Mouse (Mus musculus) midbrain, embryonic 16.5 days (tissue): ENCODE results near the gene Raf1. TPM values are rescaled to one million over a fixed set of nuclear protein-coding genes. Genes with fewer than 3 reads are reported as not detected.

Experiments
- ATAC-seq: fragments of 200-750 bp; cut with Nextera tagmentation; 2 replicates; pipeline ENCODE4 v1.8.0; 2017; ENCODE audit warnings: moderate TSS enrichment
- H3K27ac ChIP-seq: fragments of 300-500 bp; sonication (generic); 2 replicates; pipeline ENCODE4 v1.5.1; 2014; ENCODE audit warnings: mild to moderate bottlenecking, low read length, mixed read lengths
- H3K27me3 ChIP-seq: fragments of 300-500 bp; sonication (generic); 2 replicates; pipeline ENCODE4 v1.6.1; 2014; ENCODE audit warnings: low read depth, low read length, mixed read lengths; ENCODE audit not compliant: control insufficient read depth, insufficient read depth
- H3K36me3 ChIP-seq: fragments of 300-500 bp; sonication (generic); 2 replicates; pipeline ENCODE4 v1.6.1; 2014; ENCODE audit warnings: mild to moderate bottlenecking, low read length, moderate library complexity, mixed read lengths; ENCODE audit not compliant: control insufficient read depth, insufficient read depth
- H3K4me1 ChIP-seq: fragments of 300-500 bp; sonication (generic); 2 replicates; pipeline ENCODE4 v1.6.1; 2014; ENCODE audit warnings: mild to moderate bottlenecking, low read length, mixed read lengths; ENCODE audit not compliant: control insufficient read depth, insufficient read depth
- H3K4me2 ChIP-seq: fragments of 300-500 bp; sonication (generic); 2 replicates; pipeline ENCODE4 v1.6.1; 2014; ENCODE audit warnings: mild to moderate bottlenecking, low read length, mixed read lengths
- H3K4me3 ChIP-seq: fragments of 300-500 bp; sonication (generic); 2 replicates; pipeline ENCODE4 v1.5.1; 2014; ENCODE audit warnings: low read depth, mild to moderate bottlenecking, low read length, moderate library complexity, mixed read lengths
- H3K9ac ChIP-seq: fragments of 300-500 bp; sonication (generic); 2 replicates; pipeline ENCODE4 v1.6.1; 2014; ENCODE audit warnings: low read depth, low read length, mixed read lengths
- H3K9me3 ChIP-seq: fragments of 300-500 bp; sonication (generic); replicated peaks from 2 replicates; pipeline ENCODE4 v1.6.1; 2014; ENCODE audit warnings: mild to moderate bottlenecking, low read length, mixed read lengths; ENCODE audit not compliant: control insufficient read depth, poor library complexity, severe bottlenecking
- WGBS: fragments of 180-500 bp; shearing (Covaris S2); extraction: QIAGEN DNeasy Blood & Tissue Kit; methylation state at CpG from one replicate; pipeline ENCODE4 v1.1.7; 2014; 5-methylcytosine and 5-hydroxymethylcytosine counted together
- polyA plus RNA-seq: library from polyadenylated mRNA; unstranded; fragments of >200 nt; fragmentation: Nextera tagmentation; extraction: Ambion mirVana; gene quantifications from 2 replicates; pipeline ENCODE4 v1.2.1, GENCODE M21; 2015

Gene Raf1
- polyA plus RNA-seq, 1 experiment from 2014 or later = 127 TPM

- H3K27ac ChIP-seq = no peak overlapping the region
- H3K4me3 ChIP-seq = no peak overlapping the region
- no peak overlapping the region for H3K4me2 ChIP-seq
- H3K9ac ChIP-seq = no peak overlapping the region
- no peaks in the 10 kb centered on the region for H3K4me1 ChIP-seq
- ATAC-seq = no peak
- H3K27me3 ChIP-seq = no peaks in the 10 kb centered on the region
- H3K9me3 ChIP-seq = no peaks in the 10 kb centered on the region
- 0 out of 2 replicates have a peak, but pooled peaks cover 6% of the 10 kb centered on the region for H3K36me3 ChIP-seq
- WGBS = 92% methylated on average over 5 of the region's 5 CpGs
Observed at GRCm38 (mm10) chr6:115610301-115610700, 66.1 kb downstream of the Raf1 start.

- H3K9me3 ChIP-seq = no peaks in the 10 kb centered on the region
- H3K4me3 ChIP-seq = no peak overlapping the region
- 66% methylated on average over 3 of the region's 3 CpGs for WGBS
- no peaks in the 10 kb centered on the region for H3K27me3 ChIP-seq
- H3K4me1 ChIP-seq = no peaks in the 10 kb centered on the region
- no peak overlapping the region for H3K27ac ChIP-seq
- no peak overlapping the region for H3K4me2 ChIP-seq
- H3K9ac ChIP-seq = no peak overlapping the region
- H3K36me3 ChIP-seq = 0 out of 2 replicates have a peak, but pooled peaks cover 6% of the 10 kb centered on the region
- ATAC-seq = no peak
Observed at GRCm38 (mm10) chr6:115609121-115609520, 67.3 kb downstream of the Raf1 start.

GRCm38 (mm10) chr6:115607429-115607828 is 69.0 kb downstream of the Raf1 start:
- Histone ChIP-seq H3K9ac (no peak overlapping the region), H3K27ac (no peak overlapping the region), H3K9me3 (no peaks in the 10 kb centered on the region), H3K4me1 (peaks cover 7% of the 10 kb centered on the region), H3K4me3 (no peak overlapping the region), H3K4me2 (no peak overlapping the region), H3K36me3 (no peaks in the 10 kb centered on the region), H3K27me3 (no peaks in the 10 kb centered on the region)
- WGBS = 59% methylated on average over 4 of the region's 4 CpGs
- ATAC-seq = no peak

- WGBS = 90% methylated on average over 1 of the region's 1 CpGs
- ATAC-seq = no peak
- Histone ChIP-seq H3K4me1 (peaks cover 8% of the 10 kb centered on the region), H3K4me2 (no peak overlapping the region), H3K9ac (no peak overlapping the region), H3K9me3 (no peaks in the 10 kb centered on the region), H3K36me3 (no peaks in the 10 kb centered on the region), H3K27me3 (no peaks in the 10 kb centered on the region), H3K4me3 (no peak overlapping the region), H3K27ac (no peak overlapping the region)
Observed at GRCm38 (mm10) chr6:115606461-115606860, 70.0 kb downstream of the Raf1 start.

GRCm38 (mm10) chr6:115601715-115602523 is 74.5 kb downstream of the Raf1 start, which contains the start of gene Mkrn2:
Mkrn2 (plus strand) TSS chr6:115601902.
- no peaks in the 10 kb centered on the region for H3K27me3 ChIP-seq
- peaks cover 8% of the 10 kb centered on the region for H3K4me1 ChIP-seq
- under 1% methylated on average over 56 of the region's 61 CpGs for WGBS
- ATAC-seq = peak; percentile 93
- peak within 1 kb of the TSS; percentile 91 for H3K4me3 ChIP-seq
- peak within 1 kb of the TSS; percentile 82 for H3K27ac ChIP-seq
- H3K4me2 ChIP-seq = peak within 1 kb of the TSS; percentile 87
- H3K36me3 ChIP-seq = no peaks in the 10 kb centered on the region
- H3K9me3 ChIP-seq = no peaks in the 10 kb centered on the region
- peak within 1 kb of the TSS; percentile 92 for H3K9ac ChIP-seq

GRCm38 (mm10) chr6:115601322-115601714 is 75.1 kb downstream of the Raf1 start:
- ATAC-seq = peak; percentile 21; the same call in 1 of the 2 replicates
- Histone ChIP-seq H3K4me1 (peaks cover 8% of the 10 kb centered on the region), H3K4me2 (peak overlapping the region; percentile 87), H3K36me3 (no peaks in the 10 kb centered on the region), H3K27me3 (no peaks in the 10 kb centered on the region), H3K9me3 (no peaks in the 10 kb centered on the region), H3K9ac (no peak overlapping the region), H3K4me3 (peak overlapping the region; percentile 91), H3K27ac (no peak overlapping the region)
- whole genome bisulfite sequencing = 75% methylated on average over 4 of the region's 4 CpGs

GRCm38 (mm10) chr6:115595667-115596066 is 80.8 kb downstream of the Raf1 start:
- no peak overlapping the region for H3K4me3 ChIP-seq
- no peaks in the 10 kb centered on the region for H3K27me3 ChIP-seq
- no peaks in the 10 kb centered on the region for H3K4me1 ChIP-seq
- H3K9ac ChIP-seq = no peak overlapping the region
- no peaks in the 10 kb centered on the region for H3K9me3 ChIP-seq
- H3K4me2 ChIP-seq = no peak overlapping the region
- ATAC-seq = no peak
- no peaks in the 10 kb centered on the region for H3K36me3 ChIP-seq
- no peak overlapping the region for H3K27ac ChIP-seq
- 68% methylated on average over 3 of the region's 3 CpGs for WGBS

GRCm38 (mm10) chr6:115594463-115594862 is 82.0 kb downstream of the Raf1 start:
- WGBS = 78% methylated on average over 3 of the region's 3 CpGs

GRCm38 (mm10) chr6:115593252-115593651 is 83.2 kb downstream of the Raf1 start:
- Histone ChIP-seq H3K9me3 (no peaks in the 10 kb centered on the region), H3K4me3 (no peak overlapping the region), H3K36me3 (no peaks in the 10 kb centered on the region), H3K27ac (no peak overlapping the region), H3K9ac (no peak overlapping the region), H3K27me3 (no peaks in the 10 kb centered on the region), H3K4me1 (no peaks in the 10 kb centered on the region), H3K4me2 (no peak overlapping the region)
- no peak for ATAC-seq
- WGBS = 82% methylated on average over 4 of the region's 4 CpGs

More at GRCm38 (mm10) chr6:115594463-115594862, 82.0 kb downstream of the Raf1 start:
- no peak for ATAC-seq
- Histone ChIP-seq H3K36me3 (no peaks in the 10 kb centered on the region), H3K9ac (no peak overlapping the region), H3K27ac (no peak overlapping the region), H3K4me2 (no peak overlapping the region), H3K9me3 (no peaks in the 10 kb centered on the region), H3K4me3 (no peak overlapping the region), H3K27me3 (no peaks in the 10 kb centered on the region), H3K4me1 (no peaks in the 10 kb centered on the region)
